Mouse (Mus musculus) liver, embryonic 13.5 days (tissue): ENCODE data around the gene Car10. TPM values are rescaled to one million over a fixed set of nuclear protein-coding genes. Genes with fewer than 3 reads are reported as not detected.
A peak's percentile ranks its signal among the peaks of the same experiment; 100 is the strongest.

Source experiments
- ATAC-seq: fragments of 200-750 bp; cut with Nextera tagmentation; 2 replicates; pipeline ENCODE4 v1.8.0; 2017; ENCODE audit warnings: low read depth, mild to moderate bottlenecking, moderate number of reproducible peaks, moderate library complexity
- DNase-seq: peaks from one replicate; pipeline ENCODE4 v3.0.0; 2022
- H3K27ac ChIP-seq: fragments of 300-500 bp; sonication (generic); 2 replicates; pipeline ENCODE4 v1.5.1; 2015; ENCODE audit warnings: moderate library complexity, mild to moderate bottlenecking, inconsistent platforms
- H3K27me3 ChIP-seq: fragments of 300-500 bp; sonication (generic); 2 replicates; pipeline ENCODE4 v1.6.1; 2015; ENCODE audit warnings: mild to moderate bottlenecking, inconsistent platforms
- H3K36me3 ChIP-seq: fragments of 300-500 bp; sonication (generic); 2 replicates; pipeline ENCODE4 v1.6.1; 2015; ENCODE audit warnings: mild to moderate bottlenecking, inconsistent platforms
- H3K4me1 ChIP-seq: fragments of 300-500 bp; sonication (generic); replicated peaks from 2 replicates; pipeline ENCODE4 v1.6.1; 2015; ENCODE audit warnings: inconsistent platforms
- H3K4me2 ChIP-seq: fragments of 300-500 bp; sonication (generic); 2 replicates; pipeline ENCODE4 v1.6.1; 2015; ENCODE audit warnings: inconsistent platforms, mild to moderate bottlenecking, moderate library complexity
- H3K4me3 ChIP-seq: fragments of 300-500 bp; sonication (generic); replicated peaks from 2 replicates; pipeline ENCODE4 v1.5.1; 2015; ENCODE audit warnings: mild to moderate bottlenecking, inconsistent platforms
- H3K9ac ChIP-seq: fragments of 300-500 bp; sonication (generic); 2 replicates; pipeline ENCODE4 v1.6.1; 2015; ENCODE audit warnings: mild to moderate bottlenecking, inconsistent platforms
- H3K9me3 ChIP-seq: fragments of 300-500 bp; sonication (generic); replicated peaks from 2 replicates; pipeline ENCODE4 v1.6.1; 2016; ENCODE audit warnings: inconsistent platforms
- WGBS: fragments of 180-500 bp; shearing (Covaris S2); methylation state at CpG from one replicate; pipeline ENCODE4 v1.1.7; 2015; ENCODE audit not compliant: insufficient replicate concordance; 5-methylcytosine and 5-hydroxymethylcytosine counted together
- polyA plus RNA-seq: library from polyadenylated mRNA; unstranded; fragments of >200 nt; fragmentation: Nextera tagmentation; extraction: Ambion mirVana; gene quantifications from 2 replicates; pipeline ENCODE4 v1.2.1, GENCODE M21; 2015

Car10 gene
- 0.06 TPM in 1 of 2 replicates, not detected in the other for polyA plus RNA-seq

DNA sequence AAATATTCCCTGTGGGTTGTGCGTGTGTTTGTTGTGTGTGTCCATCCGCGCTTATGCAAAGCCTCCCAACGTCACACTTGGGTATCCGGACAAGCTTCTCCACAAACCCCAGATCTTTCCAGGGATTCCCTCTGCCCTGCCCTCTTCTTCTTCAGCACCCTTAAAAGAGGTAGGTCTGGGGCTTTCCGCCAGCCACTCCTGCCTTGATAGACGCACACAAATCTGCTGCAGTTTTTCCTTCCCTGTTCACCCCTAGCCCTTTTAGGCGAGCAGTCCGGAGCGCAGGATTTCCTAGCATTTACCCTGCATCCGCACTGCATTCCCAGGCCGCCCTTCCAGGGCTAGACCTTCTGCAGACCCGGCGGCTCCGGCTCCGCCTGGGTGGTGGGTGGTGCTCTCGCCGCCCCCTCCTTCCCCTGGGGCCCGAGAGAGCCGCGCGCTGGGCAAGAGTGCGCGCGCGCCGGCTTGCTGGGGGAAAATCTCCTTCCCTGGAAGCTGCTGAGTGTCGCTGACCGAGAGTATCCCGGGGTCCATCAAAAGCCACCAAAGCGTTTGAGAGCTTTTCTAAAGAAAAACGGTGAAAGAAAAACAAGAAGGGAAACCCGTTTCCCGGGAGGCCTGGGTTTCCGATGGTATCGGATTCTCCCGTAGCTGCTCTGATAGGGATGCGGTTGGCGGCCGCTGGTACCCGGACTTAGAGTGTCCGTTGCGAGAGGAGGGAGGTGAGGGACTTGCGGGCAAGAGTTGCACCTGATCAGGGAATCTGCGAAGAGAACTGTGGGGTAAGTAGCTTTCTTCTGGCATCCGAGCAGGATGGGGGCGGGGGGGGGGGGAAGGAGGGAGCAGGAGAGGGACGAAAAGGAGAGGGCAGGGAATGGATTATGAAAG, at the start of gene Car10:
Gene Car10, plus strand, starts transcription at position 88 of the 888 bp plus-strand sequence.
- peak within 1 kb of the TSS; percentile 23; the same call in 1 of the 2 replicates for H3K4me3 ChIP-seq
- DNase-seq (no peak), ATAC-seq (no peak)
- no peak within 1 kb of the TSS for H3K9ac ChIP-seq
- peak within 1 kb of the TSS; percentile 43 for H3K4me2 ChIP-seq
- 2% methylated on average over 47 of the region's 48 CpGs for WGBS
- no peaks in the 10 kb centered on the region for H3K36me3 ChIP-seq
- no peaks in the 10 kb centered on the region for H3K9me3 ChIP-seq
- no peak within 1 kb of the TSS for H3K27ac ChIP-seq
- peaks cover 56% of the 10 kb centered on the region for H3K27me3 ChIP-seq
- no peaks in the 10 kb centered on the region for H3K4me1 ChIP-seq

DNA sequence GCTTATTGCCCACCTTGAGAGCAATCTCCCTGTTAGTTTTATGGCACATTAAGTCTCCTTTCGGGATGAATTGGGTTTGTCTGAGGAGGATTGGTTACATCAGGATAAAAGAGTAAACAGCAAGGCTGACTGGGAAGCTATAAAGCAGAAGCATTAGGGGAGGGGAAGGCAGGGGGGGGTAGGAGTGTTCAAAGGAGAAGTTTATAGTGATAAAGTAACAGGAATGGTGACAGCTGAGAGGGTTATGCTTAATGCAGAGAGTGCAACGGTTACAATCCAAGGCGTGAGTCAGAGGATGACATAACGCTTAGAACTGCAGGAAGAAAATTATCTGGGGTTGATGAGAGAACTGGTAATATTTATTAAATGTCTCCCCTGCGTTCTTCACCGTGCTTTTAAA, 32.8 kb upstream of the Car10 start:
- no peak overlapping the region for H3K9ac ChIP-seq
- 49% methylated on average over 6 of the region's 6 CpGs for WGBS
- ATAC-seq (no peak), DNase-seq (no peak)
- no peak overlapping the region for H3K4me2 ChIP-seq
- no peak overlapping the region for H3K27ac ChIP-seq
- no peak overlapping the region for H3K4me3 ChIP-seq
- no peaks in the 10 kb centered on the region for H3K36me3 ChIP-seq
- no peaks in the 10 kb centered on the region for H3K4me1 ChIP-seq
- H3K9me3 ChIP-seq: no peaks in the 10 kb centered on the region
- H3K27me3 ChIP-seq: no peaks in the 10 kb centered on the region

DNA sequence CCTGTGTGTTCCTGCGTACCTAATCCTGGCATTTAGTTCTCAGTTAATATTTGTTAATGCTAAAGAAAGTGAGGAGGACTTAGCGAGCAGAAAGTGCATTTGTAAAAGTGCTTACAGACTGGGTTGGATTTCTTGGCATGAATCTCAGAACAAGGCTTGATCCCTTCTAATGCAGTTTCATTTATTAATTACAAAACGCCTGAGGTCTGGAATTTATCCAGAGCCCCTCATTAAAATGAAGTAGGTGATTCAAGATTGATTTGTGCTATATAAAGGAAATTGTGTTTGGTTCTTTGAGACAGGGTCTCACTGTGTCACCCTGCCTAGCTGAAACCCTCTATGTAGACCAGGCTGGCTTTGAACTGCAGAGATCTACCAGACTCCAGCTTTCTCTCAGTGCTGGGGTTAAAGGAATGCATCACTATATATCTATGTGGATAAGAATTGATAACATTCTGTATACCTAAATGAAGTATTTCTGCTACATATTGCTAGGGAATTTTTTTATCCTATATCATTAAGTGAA, 32.1 kb upstream of the Car10 start:
- H3K4me1 ChIP-seq: no peaks in the 10 kb centered on the region
- H3K9ac ChIP-seq: no peak overlapping the region
- no peak overlapping the region for H3K4me2 ChIP-seq
- H3K4me3 ChIP-seq: no peak overlapping the region
- no peaks in the 10 kb centered on the region for H3K36me3 ChIP-seq
- DNase-seq (no peak), ATAC-seq (no peak)
- no peaks in the 10 kb centered on the region for H3K27me3 ChIP-seq
- no peaks in the 10 kb centered on the region for H3K9me3 ChIP-seq
- no peak overlapping the region for H3K27ac ChIP-seq
- WGBS: 54% methylated on average over 3 of the region's 3 CpGs

GRCm38 (mm10) chr11:93095588-93095987, 2.2 kb upstream of the Car10 start:
- Histone ChIP-seq H3K4me2 (no peak overlapping the region), H3K9ac (no peak overlapping the region), H3K9me3 (no peaks in the 10 kb centered on the region), H3K4me3 (no peak overlapping the region), H3K27me3 (peaks cover 38% of the 10 kb centered on the region), H3K4me1 (no peaks in the 10 kb centered on the region), H3K36me3 (no peaks in the 10 kb centered on the region), H3K27ac (no peak overlapping the region)
- ATAC-seq (no peak), DNase-seq (no peak)
- WGBS: 10% methylated on average over 2 of the region's 2 CpGs

GRCm38 (mm10) chr11:93097001-93097400, 827 bp upstream of the Car10 start:
- Histone ChIP-seq H3K4me2 (no peak overlapping the region), H3K27ac (no peak overlapping the region), H3K36me3 (no peaks in the 10 kb centered on the region), H3K9ac (no peak overlapping the region), H3K27me3 (peaks cover 53% of the 10 kb centered on the region), H3K4me3 (no peak overlapping the region), H3K9me3 (no peaks in the 10 kb centered on the region), H3K4me1 (no peaks in the 10 kb centered on the region)
- ATAC-seq: no peak
- WGBS: under 1% methylated on average over 6 of the region's 6 CpGs
- DNase-seq: no peak

DNA sequence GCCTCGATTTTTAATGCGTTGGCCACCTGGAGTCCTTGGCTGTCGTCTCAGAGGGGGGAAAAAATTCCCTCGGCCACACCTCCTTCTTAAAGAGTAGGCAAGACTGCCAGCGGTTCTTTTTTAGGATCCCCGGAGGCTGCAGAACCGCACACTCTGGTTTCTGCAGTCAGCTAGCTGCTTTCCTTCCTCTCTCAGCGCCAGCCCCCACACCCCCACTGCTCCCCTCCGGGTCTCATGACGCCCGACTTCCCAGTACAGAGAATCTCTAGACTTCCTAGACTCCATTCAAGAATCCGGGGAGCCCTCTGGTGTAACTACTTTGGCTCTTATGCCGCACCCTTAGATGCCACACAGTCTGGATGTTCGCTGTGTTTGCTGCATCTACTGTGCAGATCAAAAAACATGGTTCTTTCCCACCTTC, 387 bp upstream of the Car10 start:
- no peak overlapping the region for H3K4me2 ChIP-seq
- H3K27ac ChIP-seq: no peak overlapping the region
- no peaks in the 10 kb centered on the region for H3K36me3 ChIP-seq
- ATAC-seq: no peak
- no peak for DNase-seq
- H3K27me3 ChIP-seq: peaks cover 56% of the 10 kb centered on the region
- WGBS: 4% methylated on average over 14 of the region's 14 CpGs
- H3K9ac ChIP-seq: no peak overlapping the region
- H3K4me3 ChIP-seq: no peak overlapping the region
- no peaks in the 10 kb centered on the region for H3K9me3 ChIP-seq
- no peaks in the 10 kb centered on the region for H3K4me1 ChIP-seq

DNA sequence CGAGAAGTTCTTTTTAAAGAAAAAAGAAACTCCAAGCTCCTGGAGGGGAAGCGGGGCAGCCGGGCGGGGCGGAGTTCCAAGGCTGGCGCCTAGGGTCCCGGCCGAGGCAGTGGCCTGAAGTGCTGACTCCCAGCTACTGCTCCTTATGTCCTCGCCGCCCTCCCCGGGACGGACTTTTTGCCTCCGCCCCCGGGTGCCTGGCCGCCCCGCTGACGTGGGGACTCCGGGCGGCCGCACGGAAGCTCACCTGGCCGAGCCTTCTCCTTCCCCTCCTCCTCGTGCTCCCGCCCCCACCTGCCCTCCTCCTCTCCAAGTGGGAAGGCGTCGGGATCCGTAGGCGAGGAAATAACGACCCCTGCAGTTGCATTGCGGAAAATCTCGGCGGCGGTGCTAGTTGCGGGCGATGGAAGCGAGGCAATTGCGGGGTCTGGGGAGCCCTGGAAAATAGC, 1.1 kb downstream of the Car10 start:
- Histone ChIP-seq H3K9ac (no peak overlapping the region), H3K4me3 (peak overlapping the region; percentile 23; the same call in 1 of the 2 replicates), H3K4me2 (peak overlapping the region; percentile 43), H3K9me3 (no peaks in the 10 kb centered on the region), H3K27ac (no peak overlapping the region), H3K4me1 (no peaks in the 10 kb centered on the region), H3K36me3 (no peaks in the 10 kb centered on the region), H3K27me3 (peaks cover 56% of the 10 kb centered on the region)
- no peak for ATAC-seq
- WGBS: 1% methylated on average over 35 of the region's 37 CpGs
- DNase-seq: no peak

- H3K36me3 ChIP-seq: no peaks in the 10 kb centered on the region
- peak overlapping the region; percentile 43 for H3K4me2 ChIP-seq
- peaks cover 56% of the 10 kb centered on the region for H3K27me3 ChIP-seq
- no peaks in the 10 kb centered on the region for H3K4me1 ChIP-seq
- H3K9me3 ChIP-seq: no peaks in the 10 kb centered on the region
- H3K4me3 ChIP-seq: peak overlapping the region; percentile 23; the same call in 1 of the 2 replicates
- DNase-seq (no peak), ATAC-seq (no peak)
- 3% methylated on average over 52 of the region's 53 CpGs for WGBS
- no peak overlapping the region for H3K9ac ChIP-seq
- H3K27ac ChIP-seq: no peak overlapping the region
Measured at GRCm38 (mm10) chr11:93099431-93100370, 1.9 kb downstream of the Car10 start.

GRCm38 (mm10) chr11:93100606-93101005, 2.8 kb downstream of the Car10 start:
- Histone ChIP-seq H3K27ac (no peak overlapping the region), H3K27me3 (peaks cover 56% of the 10 kb centered on the region), H3K36me3 (no peaks in the 10 kb centered on the region), H3K4me3 (no peak overlapping the region), H3K9ac (no peak overlapping the region), H3K4me1 (no peaks in the 10 kb centered on the region), H3K9me3 (no peaks in the 10 kb centered on the region), H3K4me2 (no peak overlapping the region)
- ATAC-seq: no peak
- DNase-seq: no peak
- 2% methylated on average over 6 of the region's 6 CpGs for WGBS

DNA sequence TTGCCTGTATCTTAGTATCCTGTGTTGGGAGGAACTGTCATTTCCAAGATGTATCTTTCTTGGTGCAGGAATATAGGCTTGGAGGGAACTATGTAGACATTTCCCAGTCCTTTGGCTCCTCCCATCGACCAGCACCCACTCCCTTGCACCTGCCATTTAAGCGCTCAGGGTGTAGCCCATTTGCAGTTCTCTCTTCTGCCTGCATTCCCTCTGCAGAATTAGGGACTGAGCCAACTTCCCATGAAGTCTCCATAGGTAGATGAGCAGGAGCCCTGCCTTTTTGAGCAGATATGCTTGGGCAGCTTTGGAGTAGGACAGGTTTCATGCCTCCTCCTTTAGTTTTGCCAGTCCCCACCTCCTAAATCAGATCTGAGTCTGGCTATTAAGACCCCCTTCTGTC, 3.3 kb downstream of the Car10 start:
- Histone ChIP-seq H3K4me1 (no peaks in the 10 kb centered on the region), H3K4me2 (no peak overlapping the region), H3K4me3 (no peak overlapping the region), H3K9ac (no peak overlapping the region), H3K36me3 (no peaks in the 10 kb centered on the region), H3K27me3 (peaks cover 56% of the 10 kb centered on the region), H3K27ac (no peak overlapping the region), H3K9me3 (no peaks in the 10 kb centered on the region)
- no peak for DNase-seq
- no peak for ATAC-seq
- 9% methylated on average over 2 of the region's 2 CpGs for WGBS

- no peak for ATAC-seq
- Histone ChIP-seq H3K9me3 (no peaks in the 10 kb centered on the region), H3K27me3 (peaks cover 50% of the 10 kb centered on the region), H3K4me2 (no peak overlapping the region), H3K27ac (no peak overlapping the region), H3K9ac (no peak overlapping the region), H3K4me3 (no peak overlapping the region), H3K36me3 (no peaks in the 10 kb centered on the region), H3K4me1 (no peaks in the 10 kb centered on the region)
- DNase-seq: no peak
- 71% methylated on average over 9 of the region's 9 CpGs for WGBS
Measured at GRCm38 (mm10) chr11:93102321-93102720, 4.5 kb downstream of the Car10 start.
